Mouse (Mus musculus) bone marrow macrophage, adult 2 months (primary cell): ENCODE data around the gene Pcsk5.

ENCODE experiments used
- CTCF ChIP-seq: IDR thresholded peaks from 2 replicates; pipeline ENCODE4 v1.5.1; 2012; ENCODE audit warnings: low read depth, mild to moderate bottlenecking, low read length, moderate library complexity
- POLR2A ChIP-seq: IDR thresholded peaks from 2 replicates; pipeline ENCODE4 v1.6.1; 2012; ENCODE audit warnings: mild to moderate bottlenecking, low read depth, low read length, borderline replicate concordance

DNA sequence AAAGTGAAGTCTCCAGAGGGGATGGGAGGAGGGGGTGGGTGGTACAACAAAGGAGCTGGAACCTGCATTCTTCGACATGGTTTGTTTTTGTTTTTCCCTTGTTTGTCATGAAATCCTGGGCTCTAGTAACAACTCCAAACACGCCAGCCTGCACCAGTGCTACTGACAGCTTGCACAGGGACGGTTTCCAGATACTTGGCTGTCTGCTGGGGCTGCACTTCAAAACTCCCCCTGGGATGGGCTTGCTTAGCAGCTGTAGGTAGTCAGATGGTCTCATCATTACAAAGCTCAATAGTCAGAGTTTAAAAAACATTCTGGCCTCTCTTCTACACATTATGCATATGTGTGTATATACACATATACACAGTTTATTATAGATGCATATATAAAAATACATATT lies 234.1 kb downstream of the Pcsk5 start:
- TF ChIP-seq CTCF = no peak
- TF ChIP-seq POLR2A = no peak
